Mouse (Mus musculus): ENCODE results near the gene E130208F15Rik. TPM values are rescaled to one million over a fixed set of nuclear protein-coding genes. Genes with fewer than 3 reads are reported as not detected.
A peak's percentile ranks its signal among the peaks of the same experiment; 100 is the strongest.

The E130208F15Rik gene
- 1.4 and 2.0 TPM in 2 replicates for polyA plus RNA-seq (2015; fragmentation: Nextera tagmentation; extraction: Ambion mirVana)

GRCm38 (mm10) chr7:30321539-30322284 is at the start of gene E130208F15Rik:
Gene E130208F15Rik, plus strand, starts transcription at chr7:30321740.
- Histone ChIP-seq H3K4me2 (peak within 1 kb of the TSS; percentile 96), H3K9me3 (replicated peaks) (no peaks in the 10 kb centered on the region), H3K27ac (replicated peaks) (peak within 1 kb of the TSS; percentile 82), H3K27me3 (0 out of 2 replicates have a peak, but pooled peaks cover 4% of the 10 kb centered on the region), H3K4me1 (replicated peaks) (peaks cover 28% of the 10 kb centered on the region), H3K9ac (peak within 1 kb of the TSS; percentile 76), H3K36me3 (replicated peaks) (no peaks in the 10 kb centered on the region), H3K4me3 (replicated peaks) (peak within 1 kb of the TSS; percentile 78)
- ATAC-seq (ENCODE audit: insufficient read depth) = peak; percentile 62
- WGBS (ENCODE audit: insufficient replicate concordance) = under 1% methylated on average over 63 of the region's 63 CpGs

GRCm38 (mm10) chr7:30274383-30274782 is 47.2 kb upstream of the E130208F15Rik start:
- Histone ChIP-seq H3K27ac (replicated peaks) (no peak overlapping the region), H3K36me3 (replicated peaks) (peaks cover 39% of the 10 kb centered on the region), H3K4me2 (no peak overlapping the region), H3K4me1 (replicated peaks) (peaks cover 17% of the 10 kb centered on the region), H3K9me3 (replicated peaks) (no peaks in the 10 kb centered on the region), H3K27me3 (no peaks in the 10 kb centered on the region), H3K4me3 (replicated peaks) (no peak overlapping the region), H3K9ac (no peak overlapping the region)
- ATAC-seq (ENCODE audit: insufficient read depth) = no peak
- WGBS (ENCODE audit: insufficient replicate concordance) = 78% methylated on average over 6 of the region's 6 CpGs

GRCm38 (mm10) chr7:30278911-30279310 is 42.6 kb upstream of the E130208F15Rik start:
- ATAC-seq (ENCODE audit: insufficient read depth) = no peak
- Histone ChIP-seq H3K27me3 (no peaks in the 10 kb centered on the region), H3K9ac (peak overlapping the region; percentile 70; the same call in 1 of the 2 replicates), H3K4me1 (replicated peaks) (peaks cover 33% of the 10 kb centered on the region), H3K36me3 (replicated peaks) (peaks cover 7% of the 10 kb centered on the region; the same call in 1 of the 2 replicates), H3K4me3 (replicated peaks) (peak overlapping the region; percentile 79), H3K9me3 (replicated peaks) (no peaks in the 10 kb centered on the region), H3K27ac (replicated peaks) (no peak overlapping the region), H3K4me2 (peak overlapping the region; percentile 95)
- 47% methylated on average over 2 of the region's 2 CpGs for WGBS (ENCODE audit: insufficient replicate concordance)

DNA sequence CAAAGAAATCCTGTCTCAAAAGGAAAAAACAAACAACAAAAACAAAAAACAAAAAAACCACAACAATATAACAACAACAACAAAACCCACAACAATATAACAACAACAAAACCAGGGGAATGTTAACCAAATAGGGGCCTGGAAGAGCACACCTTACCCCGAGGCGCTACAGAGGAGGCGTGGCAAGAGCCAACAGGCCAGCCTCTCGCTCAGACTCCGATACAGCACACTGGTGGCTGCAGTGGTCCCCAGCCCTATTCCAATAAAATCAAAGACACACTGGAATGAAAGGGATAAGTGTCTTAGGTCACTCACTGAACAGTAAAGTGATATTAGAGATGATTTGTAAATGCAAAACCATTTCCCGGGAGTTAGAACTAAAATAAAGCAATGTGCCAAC is 42.0 kb upstream of the E130208F15Rik start:
- Histone ChIP-seq H3K9me3 (replicated peaks) (no peaks in the 10 kb centered on the region), H3K27ac (replicated peaks) (peak overlapping the region; percentile 98)

DNA sequence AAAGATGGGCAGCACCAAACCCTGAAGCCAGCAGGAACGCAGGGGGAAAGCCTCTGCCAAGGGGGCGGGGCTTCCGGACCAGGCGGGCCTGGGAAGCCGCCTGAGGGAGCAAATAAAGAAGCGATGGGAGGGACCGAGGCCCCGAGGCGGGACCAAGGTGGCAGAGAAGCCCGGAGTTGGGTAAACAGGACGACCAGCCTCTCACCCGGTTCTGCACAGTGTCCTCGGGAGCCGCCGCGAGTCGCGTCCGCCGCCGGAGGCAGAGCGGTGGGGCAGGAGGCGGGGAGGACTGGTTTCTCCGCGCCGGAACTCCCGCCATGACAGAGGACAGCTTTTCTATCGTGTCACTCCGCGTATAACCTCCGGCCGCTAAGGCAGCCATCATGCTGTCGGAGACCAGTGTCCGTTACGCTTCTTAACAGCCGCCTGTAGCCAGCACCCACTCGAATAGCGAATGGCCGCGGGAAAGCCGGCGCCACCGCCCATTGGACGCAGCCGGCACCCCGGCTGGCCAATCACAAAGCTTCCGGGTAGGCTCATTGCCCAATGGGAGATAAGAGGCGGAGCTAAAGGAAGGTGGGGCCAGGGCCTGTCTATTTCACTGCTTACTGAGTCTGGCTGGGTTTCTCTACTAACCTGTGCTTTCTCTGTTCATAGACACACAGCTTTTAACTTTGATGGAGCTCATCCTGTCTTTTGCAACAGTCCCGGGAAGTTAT is 41.4 kb upstream of the E130208F15Rik start, which contains the start of the genes Thap8 and Wdr62:
Gene Thap8, plus strand, starts transcription at position 144 of the 719 bp plus-strand sequence.
Gene Wdr62, minus strand, starts transcription at position 469 of the 719 bp plus-strand sequence.
- Histone ChIP-seq H3K27me3 (no peaks in the 10 kb centered on the region), H3K27ac (replicated peaks) (peak within 1 kb of the TSS; percentile 98), H3K4me3 (replicated peaks) (peak within 1 kb of the TSS; percentile 79), H3K36me3 (replicated peaks) (no peaks in the 10 kb centered on the region), H3K9ac (peak within 1 kb of the TSS; percentile 70), H3K9me3 (replicated peaks) (no peaks in the 10 kb centered on the region), H3K4me2 (peak within 1 kb of the TSS; percentile 95), H3K4me1 (replicated peaks) (peaks cover 33% of the 10 kb centered on the region)
- under 1% methylated on average over 49 of the region's 49 CpGs for WGBS (ENCODE audit: insufficient replicate concordance)
- ATAC-seq (ENCODE audit: insufficient read depth) = peak; percentile 91

More for the DNA sequence above, 42.0 kb upstream of the E130208F15Rik start:
- H3K27me3 ChIP-seq = no peaks in the 10 kb centered on the region
- ATAC-seq (ENCODE audit: insufficient read depth) = peak; percentile 51
- peak overlapping the region; percentile 79 for H3K4me3 ChIP-seq (replicated peaks)
- H3K4me1 ChIP-seq (replicated peaks) = peaks cover 33% of the 10 kb centered on the region
- 0 out of 2 replicates have a peak, but pooled peaks cover under 1% of the 10 kb centered on the region for H3K36me3 ChIP-seq (replicated peaks)
- H3K4me2 ChIP-seq = peak overlapping the region; percentile 95
- WGBS (ENCODE audit: insufficient replicate concordance) = 0% methylated on average over 6 of the region's 6 CpGs
- H3K9ac ChIP-seq = peak overlapping the region; percentile 70

- Histone ChIP-seq H3K4me2 (peak overlapping the region; percentile 95), H3K9ac (peak overlapping the region; percentile 31), H3K36me3 (replicated peaks) (no peaks in the 10 kb centered on the region), H3K27me3 (0 out of 2 replicates have a peak, but pooled peaks cover 3% of the 10 kb centered on the region), H3K9me3 (replicated peaks) (no peaks in the 10 kb centered on the region), H3K4me3 (replicated peaks) (peak overlapping the region; percentile 79), H3K27ac (replicated peaks) (peak overlapping the region; percentile 98), H3K4me1 (replicated peaks) (peaks cover 33% of the 10 kb centered on the region)
- peak; percentile 31 for ATAC-seq (ENCODE audit: insufficient read depth)
- under 1% methylated on average over 20 of the region's 20 CpGs for WGBS (ENCODE audit: insufficient replicate concordance)
Observed at GRCm38 (mm10) chr7:30280670-30281138, 40.8 kb upstream of the E130208F15Rik start.

- Histone ChIP-seq H3K4me3 (replicated peaks) (no peak overlapping the region), H3K36me3 (replicated peaks) (no peaks in the 10 kb centered on the region), H3K9ac (no peak overlapping the region), H3K27ac (replicated peaks) (no peak overlapping the region), H3K4me2 (peak overlapping the region; percentile 95), H3K9me3 (replicated peaks) (no peaks in the 10 kb centered on the region), H3K27me3 (0 out of 2 replicates have a peak, but pooled peaks cover 7% of the 10 kb centered on the region), H3K4me1 (replicated peaks) (peaks cover 33% of the 10 kb centered on the region)
- WGBS (ENCODE audit: insufficient replicate concordance) = 60% methylated on average over 4 of the region's 4 CpGs
- no peak for ATAC-seq (ENCODE audit: insufficient read depth)
Observed at GRCm38 (mm10) chr7:30281522-30281921, 40.0 kb upstream of the E130208F15Rik start.

- WGBS (ENCODE audit: insufficient replicate concordance) = 63% methylated on average over 7 of the region's 7 CpGs
- Histone ChIP-seq H3K36me3 (replicated peaks) (no peaks in the 10 kb centered on the region), H3K27ac (replicated peaks) (no peak overlapping the region), H3K4me1 (replicated peaks) (peaks cover 30% of the 10 kb centered on the region), H3K27me3 (0 out of 2 replicates have a peak, but pooled peaks cover 7% of the 10 kb centered on the region), H3K9ac (no peak overlapping the region), H3K4me3 (replicated peaks) (no peak overlapping the region), H3K4me2 (no peak overlapping the region), H3K9me3 (replicated peaks) (no peaks in the 10 kb centered on the region)
- ATAC-seq (ENCODE audit: insufficient read depth) = no peak
Observed at GRCm38 (mm10) chr7:30282740-30283139, 38.8 kb upstream of the E130208F15Rik start.

DNA sequence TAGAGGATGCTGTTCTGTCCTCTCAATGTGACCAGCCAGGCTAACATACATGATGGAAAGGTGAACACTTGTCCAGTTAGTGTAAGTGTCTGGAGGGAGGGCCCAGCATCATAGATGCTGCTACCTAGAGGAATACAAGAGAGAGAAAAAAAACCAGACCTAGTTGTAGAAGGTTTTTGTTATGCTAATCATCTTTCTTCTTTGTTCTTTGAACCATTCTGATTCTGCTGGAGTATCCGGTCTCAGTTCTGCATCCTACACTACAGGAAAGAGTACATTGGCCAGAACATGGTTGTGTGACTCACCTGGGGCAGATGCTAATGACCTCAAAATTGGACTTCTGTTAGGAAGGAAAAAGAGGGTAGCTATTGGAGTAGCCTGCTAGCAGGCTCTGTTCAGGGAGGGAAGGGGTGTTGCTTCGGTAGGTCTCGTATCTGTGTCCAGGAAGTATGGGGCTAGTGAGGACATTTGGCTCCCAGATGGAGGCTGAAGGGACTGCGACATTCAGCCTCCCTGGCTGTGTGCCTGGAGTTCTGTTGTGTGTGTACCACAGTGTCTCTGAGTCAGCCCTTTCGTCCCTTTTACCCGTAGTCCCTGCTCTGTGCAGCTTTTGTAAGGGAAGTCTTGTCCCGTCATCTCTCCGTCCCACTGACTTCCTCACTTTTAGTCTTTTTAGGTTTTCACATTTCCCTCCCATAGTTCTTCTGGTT is 34.7 kb upstream of the E130208F15Rik start:
- Histone ChIP-seq H3K9ac (no peak overlapping the region), H3K4me1 (replicated peaks) (no peaks in the 10 kb centered on the region), H3K27ac (replicated peaks) (no peak overlapping the region), H3K36me3 (replicated peaks) (no peaks in the 10 kb centered on the region), H3K4me2 (no peak overlapping the region), H3K27me3 (peaks cover 28% of the 10 kb centered on the region), H3K4me3 (replicated peaks) (no peak overlapping the region), H3K9me3 (replicated peaks) (no peaks in the 10 kb centered on the region)
- 56% methylated on average over 8 of the region's 8 CpGs for WGBS (ENCODE audit: insufficient replicate concordance)
- no peak for ATAC-seq (ENCODE audit: insufficient read depth)

- no peaks in the 10 kb centered on the region for H3K4me1 ChIP-seq (replicated peaks)
- no peaks in the 10 kb centered on the region for H3K9me3 ChIP-seq (replicated peaks)
- H3K27ac ChIP-seq (replicated peaks) = no peak overlapping the region
- no peak overlapping the region for H3K4me3 ChIP-seq (replicated peaks)
- no peak overlapping the region for H3K9ac ChIP-seq
- WGBS (ENCODE audit: insufficient replicate concordance) = 56% methylated on average over 6 of the region's 6 CpGs
- ATAC-seq (ENCODE audit: insufficient read depth) = no peak
- H3K36me3 ChIP-seq (replicated peaks) = no peaks in the 10 kb centered on the region
- no peak overlapping the region for H3K4me2 ChIP-seq
- peaks cover 32% of the 10 kb centered on the region for H3K27me3 ChIP-seq
Observed at GRCm38 (mm10) chr7:30288046-30288445, 33.5 kb upstream of the E130208F15Rik start.
